Mouse (Mus musculus) spleen, adult 2 months (tissue): Measurements from ENCODE around the gene Ddx10.

Experiments used
- CTCF ChIP-seq: fragments of 200-500 bp; IDR thresholded peaks from 2 replicates; pipeline ENCODE4 v1.5.1; 2011; ENCODE audit warnings: mild to moderate bottlenecking, inconsistent platforms; ENCODE audit not compliant: insufficient read depth, insufficient read length, insufficient replicate concordance; ENCODE audit errors: extremely low read depth
- POLR2A ChIP-seq: fragments of 200-500 bp; IDR thresholded peaks from 2 replicates; pipeline ENCODE4 v1.6.1; 2011; ENCODE audit warnings: low read depth, low read length, inconsistent platforms

GRCm38 (mm10) chr9:53101103-53101502 is 146.8 kb downstream of the Ddx10 start:
- TF ChIP-seq CTCF = no peak
- no peak for TF ChIP-seq POLR2A
